Mouse (Mus musculus) Patski (cell line): Measurements from ENCODE around the gene Gm281. TPM values are rescaled to one million over a fixed set of nuclear protein-coding genes. Genes with fewer than 3 reads are reported as not detected.
A peak's percentile ranks its signal among the peaks of the same experiment; 100 is the strongest.

Experiments used
- ATAC-seq: fragments of 100-300 bp; one replicate; pipeline ENCODE4 v1.8.0; 2021
- CTCF ChIA-PET: fragments of 350-600 bp; sonication (Branson Sonifier 250); formaldehyde crosslinking; loops from one replicate; lab custom pipeline; 2022; ENCODE audit warnings: inconsistent platforms; lab: Charles Lee
- POLR2A ChIA-PET: fragments of 350-600 bp; sonication (Branson Sonifier 250); formaldehyde crosslinking; loops from one replicate; lab custom pipeline; 2022; ENCODE audit warnings: antibody characterized with exemption, inconsistent platforms; lab: Charles Lee
- DNase-seq: peaks from one replicate; pipeline ENCODE4 v3.0.0-alpha.2; 2011; ENCODE audit warnings: low read depth, low spot score
- H3K27me3 ChIP-seq: fragments of 371-371 bp; one replicate; pipeline ENCODE4 v1.5.1; 2021
- CTCF ChIP-seq: fragments of 100-300 bp; IDR thresholded peaks from one replicate; pipeline ENCODE4 v1.5.1; 2021
- in situ Hi-C: fragments of 300-500 bp; cut with MboI; formaldehyde crosslinking; loops from 3 replicates; pipeline ENCODE4 v1.11.1; 2018; ENCODE audit warnings: low pct_unique_long_range_greater_than_20kb, mixed read lengths
- polyA plus RNA-seq: library from polyadenylated mRNA; unstranded; gene quantifications from one replicate; pipeline ENCODE4 v1.2.3, GENCODE M21; 2021

The Gm281 gene
- polyA plus RNA-seq, 1 experiment from 2014 or later: not detected

GRCm38 (mm10) chr14:13861416-13861815 lies 52.9 kb downstream of the Gm281 start:
- H3K27me3 ChIP-seq: no peaks in the 10 kb centered on the region
- in situ Hi-C loops: no loop called here
- no peak for TF ChIP-seq CTCF
- ATAC-seq (no peak), DNase-seq (no peak)
- ChIA-PET CTCF (no interaction called here), POLR2A (no interaction called here)

GRCm38 (mm10) chr14:13812801-13813479 lies 101.3 kb downstream of the Gm281 start:
- POLR2A ChIA-PET: no interaction called here
- CTCF ChIA-PET: interaction anchor here (0.9 to 1.3 kb wide), 3 partner anchors 9 to 457 kb away, joined by 3 to 6 read pairs (median 3); no protein-coding TSS in a partner anchor

GRCm38 (mm10) chr14:13790446-13790845 lies 123.8 kb downstream of the Gm281 start:
- in situ Hi-C loops: no loop called here
- DNase-seq: no peak
- no peak for TF ChIP-seq CTCF
- POLR2A ChIA-PET: no interaction called here
- no peak for ATAC-seq
- no peaks in the 10 kb centered on the region for H3K27me3 ChIP-seq
- CTCF ChIA-PET: no interaction called here

More at GRCm38 (mm10) chr14:13812801-13813479, 101.3 kb downstream of the Gm281 start:
- DNase-seq (no peak), ATAC-seq (no peak)
- no peak for TF ChIP-seq CTCF
- H3K27me3 ChIP-seq: no peaks in the 10 kb centered on the region
- in situ Hi-C loops: no loop called here

- POLR2A ChIA-PET: no interaction called here
- DNase-seq (no peak), ATAC-seq (no peak)
- in situ Hi-C loops: no loop called here
- CTCF ChIA-PET: no interaction called here
- H3K27me3 ChIP-seq: no peaks in the 10 kb centered on the region
- no peak for TF ChIP-seq CTCF
Observed at GRCm38 (mm10) chr14:13790001-13790400, 124.3 kb downstream of the Gm281 start.

- peak; percentile 95 for ATAC-seq
- in situ Hi-C loops: no loop called here
- no peak for TF ChIP-seq CTCF
- no peaks in the 10 kb centered on the region for H3K27me3 ChIP-seq
- peak; percentile 24 for DNase-seq
- CTCF ChIA-PET: no interaction called here
- POLR2A ChIA-PET: no interaction called here
Observed at GRCm38 (mm10) chr14:13782970-13783369, 131.3 kb downstream of the Gm281 start.

GRCm38 (mm10) chr14:13778383-13778782 lies 135.9 kb downstream of the Gm281 start:
- in situ Hi-C loops: no loop called here
- no peak for DNase-seq
- TF ChIP-seq CTCF: no peak
- CTCF ChIA-PET: no interaction called here
- POLR2A ChIA-PET: no interaction called here
- H3K27me3 ChIP-seq: no peaks in the 10 kb centered on the region
- ATAC-seq: no peak

- ChIA-PET POLR2A (no interaction called here), CTCF (no interaction called here)
- no peaks in the 10 kb centered on the region for H3K27me3 ChIP-seq
- DNase-seq (no peak), ATAC-seq (no peak)
- TF ChIP-seq CTCF: no peak
- in situ Hi-C loops: no loop called here
Observed at GRCm38 (mm10) chr14:13771163-13771562, 143.1 kb downstream of the Gm281 start.

GRCm38 (mm10) chr14:13770686-13771085 lies 143.6 kb downstream of the Gm281 start:
- ATAC-seq (no peak), DNase-seq (no peak)
- POLR2A ChIA-PET: no interaction called here
- in situ Hi-C loops: no loop called here
- TF ChIP-seq CTCF: no peak
- CTCF ChIA-PET: no interaction called here
- no peaks in the 10 kb centered on the region for H3K27me3 ChIP-seq

Other genes starting within 250 kb of the Gm281 start
- not detected for gene Sntn, start 243.6 kb downstream of the Gm281 start, polyA plus RNA-seq
- gene Atxn7, start 47.0 kb upstream of the Gm281 start, polyA plus RNA-seq: 11.3 TPM
- 158 TPM for gene Thoc7, start 47.4 kb upstream of the Gm281 start, polyA plus RNA-seq
- 159 TPM for gene Psmd6, start 206.5 kb upstream of the Gm281 start, polyA plus RNA-seq